Mouse (Mus musculus) neural tube, embryonic 15.5 days (tissue): ENCODE results near the gene Ten1. TPM values are rescaled to one million over a fixed set of nuclear protein-coding genes. Genes with fewer than 3 reads are reported as not detected.

Source experiments
- ATAC-seq: fragments of 200-750 bp; cut with Nextera tagmentation; 2 replicates; pipeline ENCODE4 v1.8.0; 2017; ENCODE audit warnings: mild to moderate bottlenecking, moderate TSS enrichment, moderate library complexity; ENCODE audit not compliant: low FRiP score
- H3K27ac ChIP-seq: fragments of 300-500 bp; sonication (generic); replicated peaks from 2 replicates; pipeline ENCODE4 v1.5.1; 2015; ENCODE audit warnings: mild to moderate bottlenecking, inconsistent platforms
- H3K27me3 ChIP-seq: fragments of 300-500 bp; sonication (generic); replicated peaks from 2 replicates; pipeline ENCODE4 v1.6.1; 2015; ENCODE audit warnings: inconsistent platforms
- H3K36me3 ChIP-seq: fragments of 300-500 bp; sonication (generic); 2 replicates; pipeline ENCODE4 v1.6.1; 2015; ENCODE audit warnings: inconsistent platforms
- H3K4me1 ChIP-seq: fragments of 300-500 bp; sonication (generic); 2 replicates; pipeline ENCODE4 v1.6.1; 2015; ENCODE audit warnings: inconsistent platforms
- H3K4me2 ChIP-seq: fragments of 300-500 bp; sonication (generic); 2 replicates; pipeline ENCODE4 v1.6.1; 2015; ENCODE audit warnings: inconsistent platforms, mild to moderate bottlenecking, moderate library complexity
- H3K4me3 ChIP-seq: fragments of 300-500 bp; sonication (generic); replicated peaks from 2 replicates; pipeline ENCODE4 v1.5.1; 2015; ENCODE audit warnings: mild to moderate bottlenecking, inconsistent platforms
- H3K9ac ChIP-seq: fragments of 300-500 bp; sonication (generic); replicated peaks from 2 replicates; pipeline ENCODE4 v1.6.1; 2015; ENCODE audit warnings: mild to moderate bottlenecking, inconsistent platforms
- H3K9me3 ChIP-seq: fragments of 300-500 bp; sonication (generic); replicated peaks from 2 replicates; pipeline ENCODE4 v1.6.1; 2016; ENCODE audit warnings: inconsistent platforms
- WGBS: fragments of 180-500 bp; shearing (Covaris S2); methylation state at CpG from one replicate; pipeline ENCODE4 v1.1.7; 2015; ENCODE audit warnings: mixed read lengths; 5-methylcytosine and 5-hydroxymethylcytosine counted together
- polyA plus RNA-seq: library from polyadenylated mRNA; unstranded; fragments of >200 nt; fragmentation: Nextera tagmentation; extraction: Ambion mirVana; gene quantifications from 2 replicates; pipeline ENCODE4 v1.2.1, GENCODE M21; 2015

Ten1 gene
- polyA plus RNA-seq, 1 experiment from 2014 or later = 93.5 TPM

- WGBS = 21% methylated on average over 13 of the region's 13 CpGs
- Histone ChIP-seq H3K36me3 (0 out of 2 replicates have a peak, but pooled peaks cover 4% of the 10 kb centered on the region), H3K27ac (peak overlapping the region; percentile 99), H3K4me3 (peak overlapping the region; percentile 88), H3K9me3 (no peaks in the 10 kb centered on the region), H3K9ac (peak overlapping the region; percentile 93), H3K27me3 (no peaks in the 10 kb centered on the region), H3K4me2 (peak overlapping the region; percentile 61), H3K4me1 (peaks cover 41% of the 10 kb centered on the region)
- 0 out of 2 replicates have a peak, but pooled peaks have one; percentile 2 for ATAC-seq
Observed at GRCm38 (mm10) chr11:116198132-116198531, 523 bp upstream of the Ten1 start.

- Histone ChIP-seq H3K4me2 (no peak overlapping the region), H3K4me1 (peaks cover 27% of the 10 kb centered on the region), H3K36me3 (peaks cover 15% of the 10 kb centered on the region), H3K27ac (no peak overlapping the region), H3K9ac (no peak overlapping the region), H3K9me3 (no peaks in the 10 kb centered on the region), H3K4me3 (no peak overlapping the region), H3K27me3 (no peaks in the 10 kb centered on the region)
- WGBS = 93% methylated on average over 2 of the region's 2 CpGs
- no peak for ATAC-seq
Observed at GRCm38 (mm10) chr11:116201151-116201550, 2.5 kb downstream of the Ten1 start.

- ATAC-seq = no peak
- Histone ChIP-seq H3K4me3 (no peak overlapping the region), H3K9ac (no peak overlapping the region), H3K27ac (no peak overlapping the region), H3K36me3 (peaks cover 26% of the 10 kb centered on the region), H3K27me3 (no peaks in the 10 kb centered on the region), H3K4me2 (no peak overlapping the region), H3K4me1 (peaks cover 8% of the 10 kb centered on the region), H3K9me3 (no peaks in the 10 kb centered on the region)
- 98% methylated on average over 3 of the region's 3 CpGs for WGBS
Observed at GRCm38 (mm10) chr11:116203150-116203549, 4.5 kb downstream of the Ten1 start.

- no peak overlapping the region for H3K9ac ChIP-seq
- no peaks in the 10 kb centered on the region for H3K9me3 ChIP-seq
- ATAC-seq = no peak
- H3K27me3 ChIP-seq = no peaks in the 10 kb centered on the region
- H3K27ac ChIP-seq = no peak overlapping the region
- no peaks in the 10 kb centered on the region for H3K4me1 ChIP-seq
- 65% methylated on average over 4 of the region's 4 CpGs for WGBS
- H3K36me3 ChIP-seq = peaks cover 26% of the 10 kb centered on the region
- no peak overlapping the region for H3K4me2 ChIP-seq
- H3K4me3 ChIP-seq = no peak overlapping the region
Observed at GRCm38 (mm10) chr11:116206678-116207077, 8.0 kb downstream of the Ten1 start.

GRCm38 (mm10) chr11:116208660-116209059 lies 10.0 kb downstream of the Ten1 start:
- H3K27ac ChIP-seq = no peak overlapping the region
- H3K36me3 ChIP-seq = peaks cover 26% of the 10 kb centered on the region
- ATAC-seq = no peak
- no peaks in the 10 kb centered on the region for H3K9me3 ChIP-seq
- 89% methylated on average over 3 of the region's 3 CpGs for WGBS
- no peak overlapping the region for H3K4me2 ChIP-seq
- H3K9ac ChIP-seq = no peak overlapping the region
- H3K4me3 ChIP-seq = no peak overlapping the region
- no peaks in the 10 kb centered on the region for H3K27me3 ChIP-seq
- H3K4me1 ChIP-seq = no peaks in the 10 kb centered on the region

GRCm38 (mm10) chr11:116209257-116209656 lies 10.6 kb downstream of the Ten1 start:
- Histone ChIP-seq H3K36me3 (peaks cover 26% of the 10 kb centered on the region), H3K9ac (no peak overlapping the region), H3K27me3 (no peaks in the 10 kb centered on the region), H3K4me1 (no peaks in the 10 kb centered on the region), H3K27ac (no peak overlapping the region), H3K4me2 (no peak overlapping the region), H3K9me3 (no peaks in the 10 kb centered on the region), H3K4me3 (no peak overlapping the region)
- 82% methylated on average over 8 of the region's 8 CpGs for WGBS
- no peak for ATAC-seq

GRCm38 (mm10) chr11:116210696-116211095 lies 12.0 kb downstream of the Ten1 start:
- Histone ChIP-seq H3K4me1 (no peaks in the 10 kb centered on the region), H3K9ac (no peak overlapping the region), H3K36me3 (peaks cover 17% of the 10 kb centered on the region), H3K4me3 (no peak overlapping the region), H3K27ac (no peak overlapping the region), H3K4me2 (no peak overlapping the region), H3K9me3 (no peaks in the 10 kb centered on the region), H3K27me3 (no peaks in the 10 kb centered on the region)
- 73% methylated on average over 5 of the region's 5 CpGs for WGBS
- ATAC-seq = no peak

GRCm38 (mm10) chr11:116212847-116213246 lies 14.2 kb downstream of the Ten1 start:
- ATAC-seq = no peak
- H3K27me3 ChIP-seq = no peaks in the 10 kb centered on the region
- no peaks in the 10 kb centered on the region for H3K9me3 ChIP-seq
- no peaks in the 10 kb centered on the region for H3K4me1 ChIP-seq
- no peaks in the 10 kb centered on the region for H3K36me3 ChIP-seq
- no peak overlapping the region for H3K4me2 ChIP-seq
- no peak overlapping the region for H3K4me3 ChIP-seq
- no peak overlapping the region for H3K9ac ChIP-seq
- no peak overlapping the region for H3K27ac ChIP-seq
- 96% methylated on average over 5 of the region's 6 CpGs for WGBS

- WGBS = 83% methylated on average over 13 of the region's 13 CpGs
- H3K36me3 ChIP-seq = no peaks in the 10 kb centered on the region
- no peaks in the 10 kb centered on the region for H3K27me3 ChIP-seq
- ATAC-seq = no peak
- no peak overlapping the region for H3K4me3 ChIP-seq
- no peak overlapping the region for H3K9ac ChIP-seq
- no peak overlapping the region for H3K4me2 ChIP-seq
- peaks cover 11% of the 10 kb centered on the region for H3K4me1 ChIP-seq
- no peaks in the 10 kb centered on the region for H3K9me3 ChIP-seq
- no peak overlapping the region for H3K27ac ChIP-seq
Observed at GRCm38 (mm10) chr11:116213877-116214510, 15.3 kb downstream of the Ten1 start.

- WGBS = 80% methylated on average over 7 of the region's 7 CpGs
- Histone ChIP-seq H3K4me1 (peaks cover 19% of the 10 kb centered on the region), H3K9ac (no peak overlapping the region), H3K27me3 (0 out of 2 replicates have a peak, but pooled peaks cover under 1% of the 10 kb centered on the region), H3K4me3 (no peak overlapping the region), H3K36me3 (no peaks in the 10 kb centered on the region), H3K4me2 (no peak overlapping the region), H3K9me3 (no peaks in the 10 kb centered on the region), H3K27ac (no peak overlapping the region)
- no peak for ATAC-seq
Observed at GRCm38 (mm10) chr11:116215181-116215580, 16.5 kb downstream of the Ten1 start.

GRCm38 (mm10) chr11:116215991-116216390 lies 17.3 kb downstream of the Ten1 start:
- H3K4me3 ChIP-seq = no peak overlapping the region
- no peak overlapping the region for H3K27ac ChIP-seq
- no peak for ATAC-seq
- H3K4me1 ChIP-seq = peaks cover 19% of the 10 kb centered on the region
- 89% methylated on average over 6 of the region's 6 CpGs for WGBS
- no peaks in the 10 kb centered on the region for H3K36me3 ChIP-seq
- H3K9me3 ChIP-seq = no peaks in the 10 kb centered on the region
- no peak overlapping the region for H3K4me2 ChIP-seq
- no peak overlapping the region for H3K9ac ChIP-seq
- peaks cover 9% of the 10 kb centered on the region for H3K27me3 ChIP-seq

- peaks cover 19% of the 10 kb centered on the region for H3K4me1 ChIP-seq
- WGBS = 85% methylated on average over 11 of the region's 11 CpGs
- no peak overlapping the region for H3K9ac ChIP-seq
- H3K4me2 ChIP-seq = no peak overlapping the region
- peaks cover 15% of the 10 kb centered on the region for H3K27me3 ChIP-seq
- ATAC-seq = no peak
- H3K9me3 ChIP-seq = no peaks in the 10 kb centered on the region
- H3K4me3 ChIP-seq = no peak overlapping the region
- H3K36me3 ChIP-seq = no peaks in the 10 kb centered on the region
- no peak overlapping the region for H3K27ac ChIP-seq
Observed at GRCm38 (mm10) chr11:116216549-116216948, 17.9 kb downstream of the Ten1 start.
